Mouse (Mus musculus) liver, postnatal 0 days (tissue): ENCODE measurements around the gene Nfib. TPM values are rescaled to one million over a fixed set of nuclear protein-coding genes. Genes with fewer than 3 reads are reported as not detected.

ENCODE experiments used
- ATAC-seq: fragments of 200-750 bp; cut with Nextera tagmentation; 2 replicates; pipeline ENCODE4 v1.8.0; 2017; ENCODE audit warnings: mild to moderate bottlenecking, moderate library complexity
- DNase-seq: peaks from one replicate; pipeline ENCODE4 v3.0.0-alpha.2; 2016
- H3K27ac ChIP-seq: fragments of 300-500 bp; sonication (generic); 2 replicates; pipeline ENCODE4 v1.5.1; 2014; ENCODE audit warnings: antibody characterized with exemption, moderate library complexity, mild to moderate bottlenecking, low read depth
- H3K27me3 ChIP-seq: fragments of 300-500 bp; sonication (generic); 2 replicates; pipeline ENCODE4 v1.6.1; 2014; ENCODE audit warnings: low read length, control low read depth, mixed read lengths; ENCODE audit not compliant: insufficient read depth
- H3K36me3 ChIP-seq: fragments of 300-500 bp; sonication (generic); replicated peaks from 2 replicates; pipeline ENCODE4 v1.6.1; 2014; ENCODE audit warnings: mild to moderate bottlenecking, control low read depth, low read length, moderate library complexity, mixed read lengths; ENCODE audit not compliant: insufficient read depth
- H3K4me1 ChIP-seq: fragments of 300-500 bp; sonication (generic); 2 replicates; pipeline ENCODE4 v1.6.1; 2014; ENCODE audit warnings: antibody characterized with exemption, mild to moderate bottlenecking, control low read depth; ENCODE audit not compliant: insufficient read depth
- H3K4me2 ChIP-seq: fragments of 300-500 bp; sonication (generic); 2 replicates; pipeline ENCODE4 v1.6.1; 2014; ENCODE audit warnings: low read depth, mild to moderate bottlenecking, low read length, moderate library complexity, mixed read lengths
- H3K4me3 ChIP-seq: fragments of 300-500 bp; sonication (generic); 2 replicates; pipeline ENCODE4 v1.5.1; 2014; ENCODE audit warnings: low read depth, low read length
- H3K9ac ChIP-seq: fragments of 300-500 bp; sonication (generic); replicated peaks from 2 replicates; pipeline ENCODE4 v1.6.1; 2014; ENCODE audit warnings: mild to moderate bottlenecking, moderate library complexity
- H3K9me3 ChIP-seq: fragments of 300-500 bp; sonication (generic); 2 replicates; pipeline ENCODE4 v1.6.1; 2016; ENCODE audit warnings: mild to moderate bottlenecking, control low read depth, low read length, mixed read lengths
- CTCF ChIP-seq: sonication (generic); IDR thresholded peaks from 2 replicates; pipeline ENCODE4 v1.5.1; 2016; ENCODE audit warnings: antibody characterized with exemption, low read depth
- EP300 ChIP-seq: IDR thresholded peaks from 2 replicates; pipeline ENCODE4 v1.6.1; 2016; ENCODE audit warnings: antibody characterized with exemption, low read depth, mild to moderate bottlenecking
- WGBS: fragments of 180-500 bp; shearing (Covaris S2); extraction: QIAGEN DNeasy Blood & Tissue Kit; methylation state at CpG from one replicate; pipeline ENCODE4 v1.1.7; 2014; ENCODE audit not compliant: insufficient replicate concordance; 5-methylcytosine and 5-hydroxymethylcytosine counted together
- polyA plus RNA-seq: library from polyadenylated mRNA; unstranded; fragments of >200 nt; fragmentation: Nextera tagmentation; extraction: Ambion mirVana; gene quantifications from 2 replicates; pipeline ENCODE4 v1.2.1, GENCODE M21; 2015

Nfib gene
- polyA plus RNA-seq, 1 experiment from 2014 or later: 8.3 TPM

GRCm38 (mm10) chr4:82363951-82364350, 341.6 kb downstream of the Nfib start:
- Histone ChIP-seq H3K27me3 (no peaks in the 10 kb centered on the region), H3K4me2 (no peak overlapping the region), H3K27ac (no peak overlapping the region), H3K4me1 (peaks cover 2% of the 10 kb centered on the region; the same call in 1 of the 2 replicates), H3K4me3 (no peak overlapping the region), H3K9me3 (no peaks in the 10 kb centered on the region), H3K36me3 (no peaks in the 10 kb centered on the region), H3K9ac (no peak overlapping the region)
- TF ChIP-seq CTCF: no peak
- TF ChIP-seq EP300: no peak
- WGBS: 76% methylated on average over 6 of the region's 6 CpGs
- no peak for ATAC-seq
- no peak for DNase-seq

GRCm38 (mm10) chr4:82362294-82362693, 343.3 kb downstream of the Nfib start:
- Histone ChIP-seq H3K4me1 (0 out of 2 replicates have a peak, but pooled peaks cover 2% of the 10 kb centered on the region), H3K36me3 (no peaks in the 10 kb centered on the region), H3K4me2 (no peak overlapping the region), H3K9me3 (no peaks in the 10 kb centered on the region), H3K4me3 (no peak overlapping the region), H3K9ac (no peak overlapping the region), H3K27me3 (no peaks in the 10 kb centered on the region), H3K27ac (no peak overlapping the region)
- no peak for DNase-seq
- TF ChIP-seq EP300 (no peak), CTCF (no peak)
- ATAC-seq: no peak
- 47% methylated on average over 3 of the region's 3 CpGs for WGBS

- Histone ChIP-seq H3K9ac (no peak overlapping the region), H3K4me2 (no peak overlapping the region), H3K36me3 (no peaks in the 10 kb centered on the region), H3K4me1 (0 out of 2 replicates have a peak, but pooled peaks cover 2% of the 10 kb centered on the region), H3K4me3 (no peak overlapping the region), H3K9me3 (no peaks in the 10 kb centered on the region), H3K27me3 (no peaks in the 10 kb centered on the region), H3K27ac (no peak overlapping the region)
- WGBS: 48% methylated on average over 4 of the region's 4 CpGs
- DNase-seq (no peak), ATAC-seq (no peak)
- TF ChIP-seq CTCF: no peak
- TF ChIP-seq EP300: no peak
These were observed 345.5 kb downstream of the Nfib start for GRCm38 (mm10) chr4:82360081-82360511.

- Histone ChIP-seq H3K27ac (no peak overlapping the region), H3K9ac (no peak overlapping the region), H3K36me3 (no peaks in the 10 kb centered on the region), H3K4me1 (0 out of 2 replicates have a peak, but pooled peaks cover 2% of the 10 kb centered on the region), H3K4me2 (no peak overlapping the region), H3K9me3 (no peaks in the 10 kb centered on the region), H3K27me3 (no peaks in the 10 kb centered on the region), H3K4me3 (no peak overlapping the region)
- TF ChIP-seq EP300: peak; percentile 30; the same call in 1 of the 2 replicates
- TF ChIP-seq CTCF: no peak
- DNase-seq (no peak), ATAC-seq (no peak)
- WGBS: 47% methylated on average over 3 of the region's 3 CpGs
These were observed 346.4 kb downstream of the Nfib start for GRCm38 (mm10) chr4:82359110-82359509.

- no peaks in the 10 kb centered on the region for H3K36me3 ChIP-seq
- no peak for TF ChIP-seq CTCF
- no peak for TF ChIP-seq EP300
- 0 out of 2 replicates have a peak, but pooled peaks cover 6% of the 10 kb centered on the region for H3K4me1 ChIP-seq
- H3K9me3 ChIP-seq: no peaks in the 10 kb centered on the region
- no peak overlapping the region for H3K4me3 ChIP-seq
- no peak overlapping the region for H3K9ac ChIP-seq
- no peaks in the 10 kb centered on the region for H3K27me3 ChIP-seq
- no peak for ATAC-seq
- no peak overlapping the region for H3K27ac ChIP-seq
- no peak overlapping the region for H3K4me2 ChIP-seq
- 56% methylated on average over 1 of the region's 1 CpGs for WGBS
- DNase-seq: no peak
These were observed 356.5 kb downstream of the Nfib start for GRCm38 (mm10) chr4:82349006-82349405.

- Histone ChIP-seq H3K4me2 (peak overlapping the region; percentile 30; the same call in 1 of the 2 replicates), H3K36me3 (no peaks in the 10 kb centered on the region), H3K27me3 (no peaks in the 10 kb centered on the region), H3K27ac (no peak overlapping the region), H3K4me3 (no peak overlapping the region), H3K9me3 (no peaks in the 10 kb centered on the region), H3K4me1 (0 out of 2 replicates have a peak, but pooled peaks cover 6% of the 10 kb centered on the region), H3K9ac (no peak overlapping the region)
- no peak for ATAC-seq
- no peak for TF ChIP-seq EP300
- no peak for TF ChIP-seq CTCF
- 29% methylated on average over 4 of the region's 4 CpGs for WGBS
- peak; percentile 51 for DNase-seq
These were observed 360.8 kb downstream of the Nfib start for GRCm38 (mm10) chr4:82344787-82345186.

GRCm38 (mm10) chr4:82344224-82344623, 361.3 kb downstream of the Nfib start:
- H3K9me3 ChIP-seq: no peaks in the 10 kb centered on the region
- 71% methylated on average over 6 of the region's 6 CpGs for WGBS

More at GRCm38 (mm10) chr4:82344224-82344623, 361.3 kb downstream of the Nfib start:
- no peak overlapping the region for H3K4me3 ChIP-seq
- H3K27ac ChIP-seq: no peak overlapping the region
- no peak overlapping the region for H3K9ac ChIP-seq
- no peaks in the 10 kb centered on the region for H3K27me3 ChIP-seq
- H3K36me3 ChIP-seq: no peaks in the 10 kb centered on the region
- 0 out of 2 replicates have a peak, but pooled peaks cover 6% of the 10 kb centered on the region for H3K4me1 ChIP-seq
- ATAC-seq: no peak
- TF ChIP-seq CTCF: no peak
- TF ChIP-seq EP300: no peak
- H3K4me2 ChIP-seq: no peak overlapping the region
- no peak for DNase-seq
